Mouse (Mus musculus): Measurements from ENCODE around the gene Ybey. TPM values are rescaled to one million over a fixed set of nuclear protein-coding genes. Genes with fewer than 3 reads are reported as not detected.

Ybey gene
- total and polyA plus RNA-seq, 2 experiments from 2014 or later = 4.1 to 4.7 TPM

- no peak overlapping the region for H3K4me3 ChIP-seq (ENCODE audit: low read length)
- H3K9me3 ChIP-seq (ENCODE audit: low read length) = no peaks in the 10 kb centered on the region
- 91% methylated on average over 6 of the region's 6 CpGs for WGBS
- no peak overlapping the region for H3K4me2 ChIP-seq (ENCODE audit: low read depth, low read length)
- no peaks in the 10 kb centered on the region for H3K4me1 ChIP-seq (ENCODE audit: insufficient read depth, low read length)
- peaks cover 69% of the 10 kb centered on the region for H3K36me3 ChIP-seq (ENCODE audit: insufficient read depth, low read length)
- H3K27me3 ChIP-seq (ENCODE audit: insufficient read depth, low read length) = no peaks in the 10 kb centered on the region
- no peak overlapping the region for H3K27ac ChIP-seq
- DNase-seq (ENCODE audit: low spot score) (no peak), ATAC-seq (no peak)
- H3K9ac ChIP-seq (replicated peaks; ENCODE audit: low read length) = no peak overlapping the region
- no peak for TF ChIP-seq CTCF (IDR thresholded peaks at IDR 0.05; ENCODE audit: low read depth)
Measured at GRCm38 (mm10) chr10:76495501-76495900, 26.6 kb upstream of the Ybey start.

- ATAC-seq (no peak), DNase-seq (ENCODE audit: low spot score) (no peak)
- Histone ChIP-seq H3K27me3 (ENCODE audit: insufficient read depth, low read length) (no peaks in the 10 kb centered on the region), H3K9me3 (ENCODE audit: low read length) (no peaks in the 10 kb centered on the region), H3K9ac (replicated peaks; ENCODE audit: low read length) (no peak overlapping the region), H3K4me3 (ENCODE audit: low read length) (no peak overlapping the region), H3K4me2 (ENCODE audit: low read depth, low read length) (no peak overlapping the region), H3K27ac (no peak overlapping the region), H3K36me3 (ENCODE audit: insufficient read depth, low read length) (peaks cover 69% of the 10 kb centered on the region), H3K4me1 (ENCODE audit: insufficient read depth, low read length) (no peaks in the 10 kb centered on the region)
- 67% methylated on average over 1 of the region's 1 CpGs for WGBS
- TF ChIP-seq CTCF (IDR thresholded peaks at IDR 0.05; ENCODE audit: low read depth) = 0 out of 2 replicates have a peak, but pooled peaks have one; percentile 11
Measured at GRCm38 (mm10) chr10:76493527-76493926, 24.6 kb upstream of the Ybey start.

GRCm38 (mm10) chr10:76489205-76489604, 20.3 kb upstream of the Ybey start:
- Histone ChIP-seq H3K36me3 (ENCODE audit: insufficient read depth, low read length) (peaks cover 80% of the 10 kb centered on the region), H3K4me3 (ENCODE audit: low read length) (no peak overlapping the region), H3K27me3 (ENCODE audit: insufficient read depth, low read length) (no peaks in the 10 kb centered on the region), H3K27ac (no peak overlapping the region), H3K4me2 (ENCODE audit: low read depth, low read length) (no peak overlapping the region), H3K9me3 (ENCODE audit: low read length) (no peaks in the 10 kb centered on the region), H3K9ac (replicated peaks; ENCODE audit: low read length) (no peak overlapping the region), H3K4me1 (ENCODE audit: insufficient read depth, low read length) (no peaks in the 10 kb centered on the region)
- 97% methylated on average over 15 of the region's 15 CpGs for WGBS
- DNase-seq (ENCODE audit: low spot score) = no peak
- no peak for ATAC-seq
- TF ChIP-seq CTCF (IDR thresholded peaks at IDR 0.05; ENCODE audit: low read depth) = no peak

GRCm38 (mm10) chr10:76488265-76488664, 19.4 kb upstream of the Ybey start:
- no peak for ATAC-seq

GRCm38 (mm10) chr10:76486302-76486701, 17.4 kb upstream of the Ybey start:
- 98% methylated on average over 2 of the region's 2 CpGs for WGBS
- ATAC-seq = no peak

More at GRCm38 (mm10) chr10:76488265-76488664, 19.4 kb upstream of the Ybey start:
- H3K27ac ChIP-seq = no peak overlapping the region
- no peak overlapping the region for H3K4me3 ChIP-seq (ENCODE audit: low read length)
- no peak overlapping the region for H3K4me2 ChIP-seq (ENCODE audit: low read depth, low read length)
- peaks cover 80% of the 10 kb centered on the region for H3K36me3 ChIP-seq (ENCODE audit: insufficient read depth, low read length)
- H3K9me3 ChIP-seq (ENCODE audit: low read length) = no peaks in the 10 kb centered on the region
- DNase-seq (ENCODE audit: low spot score) = no peak
- WGBS = 95% methylated on average over 8 of the region's 8 CpGs
- no peak overlapping the region for H3K9ac ChIP-seq (replicated peaks; ENCODE audit: low read length)
- H3K4me1 ChIP-seq (ENCODE audit: insufficient read depth, low read length) = no peaks in the 10 kb centered on the region
- H3K27me3 ChIP-seq (ENCODE audit: insufficient read depth, low read length) = no peaks in the 10 kb centered on the region
- TF ChIP-seq CTCF (IDR thresholded peaks at IDR 0.05; ENCODE audit: low read depth) = no peak

GRCm38 (mm10) chr10:76481480-76481879, 12.6 kb upstream of the Ybey start:
- ATAC-seq = no peak
- no peaks in the 10 kb centered on the region for H3K4me1 ChIP-seq (ENCODE audit: insufficient read depth, low read length)
- no peak overlapping the region for H3K4me3 ChIP-seq (ENCODE audit: low read length)
- H3K4me2 ChIP-seq (ENCODE audit: low read depth, low read length) = no peak overlapping the region
- no peaks in the 10 kb centered on the region for H3K27me3 ChIP-seq (ENCODE audit: insufficient read depth, low read length)
- peaks cover 81% of the 10 kb centered on the region for H3K36me3 ChIP-seq (ENCODE audit: insufficient read depth, low read length)
- no peak overlapping the region for H3K27ac ChIP-seq
- 94% methylated on average over 6 of the region's 6 CpGs for WGBS
- DNase-seq (ENCODE audit: low spot score) = no peak
- no peak overlapping the region for H3K9ac ChIP-seq (replicated peaks; ENCODE audit: low read length)
- H3K9me3 ChIP-seq (ENCODE audit: low read length) = no peaks in the 10 kb centered on the region
- TF ChIP-seq CTCF (IDR thresholded peaks at IDR 0.05; ENCODE audit: low read depth) = no peak

More at GRCm38 (mm10) chr10:76486302-76486701, 17.4 kb upstream of the Ybey start:
- no peak for DNase-seq (ENCODE audit: low spot score)
- no peak overlapping the region for H3K9ac ChIP-seq (replicated peaks; ENCODE audit: low read length)
- no peaks in the 10 kb centered on the region for H3K27me3 ChIP-seq (ENCODE audit: insufficient read depth, low read length)
- no peaks in the 10 kb centered on the region for H3K4me1 ChIP-seq (ENCODE audit: insufficient read depth, low read length)
- no peak overlapping the region for H3K27ac ChIP-seq
- no peak for TF ChIP-seq CTCF (IDR thresholded peaks at IDR 0.05; ENCODE audit: low read depth)
- peaks cover 87% of the 10 kb centered on the region for H3K36me3 ChIP-seq (ENCODE audit: insufficient read depth, low read length)
- H3K4me3 ChIP-seq (ENCODE audit: low read length) = no peak overlapping the region
- no peak overlapping the region for H3K4me2 ChIP-seq (ENCODE audit: low read depth, low read length)
- H3K9me3 ChIP-seq (ENCODE audit: low read length) = no peaks in the 10 kb centered on the region

- DNase-seq (ENCODE audit: low spot score) (no peak), ATAC-seq (no peak)
- peaks cover 78% of the 10 kb centered on the region for H3K36me3 ChIP-seq (ENCODE audit: insufficient read depth, low read length)
- 89% methylated on average over 11 of the region's 13 CpGs for WGBS
- no peak for TF ChIP-seq CTCF (IDR thresholded peaks at IDR 0.05; ENCODE audit: low read depth)
- H3K27ac ChIP-seq = no peak overlapping the region
- H3K4me1 ChIP-seq (ENCODE audit: insufficient read depth, low read length) = no peaks in the 10 kb centered on the region
- H3K9me3 ChIP-seq (ENCODE audit: low read length) = no peaks in the 10 kb centered on the region
- H3K4me3 ChIP-seq (ENCODE audit: low read length) = no peak overlapping the region
- H3K27me3 ChIP-seq (ENCODE audit: insufficient read depth, low read length) = no peaks in the 10 kb centered on the region
- no peak overlapping the region for H3K4me2 ChIP-seq (ENCODE audit: low read depth, low read length)
- no peak overlapping the region for H3K9ac ChIP-seq (replicated peaks; ENCODE audit: low read length)
Measured at GRCm38 (mm10) chr10:76480851-76481250, 11.9 kb upstream of the Ybey start.
